Mouse (Mus musculus): ENCODE measurements at regions not wholly inside any gene's neighbourhood (a gene's known extent, or its start where the extent isn't known, plus 50 kb on each side); places are given as distances from the start of the nearest gene placed in this dataset.

DNA sequence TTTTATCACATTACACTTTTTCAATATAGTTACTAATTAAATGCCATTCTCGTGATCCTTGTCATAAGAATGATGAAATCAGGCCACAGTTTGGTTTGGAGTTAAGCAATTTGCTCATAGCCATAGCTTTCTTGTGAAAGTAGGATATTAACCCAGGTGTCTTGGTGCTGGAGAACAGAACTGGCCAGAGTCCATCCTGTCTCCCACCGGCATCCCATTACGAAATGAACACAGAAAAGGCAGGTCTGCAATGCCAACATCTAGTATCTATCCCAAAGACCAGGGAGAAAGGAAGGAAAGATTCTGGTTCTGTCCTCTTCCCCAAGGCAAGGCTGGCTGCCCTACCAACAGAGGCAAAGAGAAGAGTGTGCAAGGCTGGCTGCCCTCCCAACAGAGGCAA is 61.6 kb upstream of the Avpr1a start:
- DNase-seq (ENCODE audit: low spot score): no peak

DNA sequence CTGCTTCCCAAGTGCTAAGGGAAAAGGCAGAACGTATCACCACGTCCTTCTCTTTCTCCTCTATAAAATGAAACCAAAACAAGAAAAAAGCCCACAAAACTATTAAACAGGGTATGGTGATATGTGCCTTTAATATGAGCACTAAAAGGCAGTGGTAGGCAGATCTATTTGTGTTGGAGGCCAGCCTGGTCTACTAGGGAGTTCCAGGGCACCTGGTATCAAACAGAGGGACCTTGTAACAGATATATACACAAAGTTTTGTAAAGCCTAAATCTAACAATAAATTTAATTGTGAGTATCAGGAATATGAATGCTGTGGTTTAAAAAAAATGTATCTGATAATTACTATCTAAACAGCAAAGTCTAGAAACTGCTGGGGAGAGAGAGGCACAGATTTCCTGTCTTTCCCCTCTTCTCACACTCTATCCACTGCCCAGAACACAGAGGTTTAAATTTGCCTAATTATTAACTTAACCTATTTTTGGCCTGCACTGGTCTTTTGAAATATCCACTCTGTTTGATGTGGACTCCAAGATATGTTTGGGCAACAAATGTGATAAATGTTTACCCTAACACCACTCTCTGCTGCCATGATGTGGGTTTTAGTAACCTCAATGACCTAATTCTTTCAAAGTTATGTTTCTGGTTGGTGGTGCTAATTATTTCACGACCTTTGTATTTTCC is 68.5 kb upstream of the Avpr1a start:
- no peak for DNase-seq (ENCODE audit: low spot score)

DNA sequence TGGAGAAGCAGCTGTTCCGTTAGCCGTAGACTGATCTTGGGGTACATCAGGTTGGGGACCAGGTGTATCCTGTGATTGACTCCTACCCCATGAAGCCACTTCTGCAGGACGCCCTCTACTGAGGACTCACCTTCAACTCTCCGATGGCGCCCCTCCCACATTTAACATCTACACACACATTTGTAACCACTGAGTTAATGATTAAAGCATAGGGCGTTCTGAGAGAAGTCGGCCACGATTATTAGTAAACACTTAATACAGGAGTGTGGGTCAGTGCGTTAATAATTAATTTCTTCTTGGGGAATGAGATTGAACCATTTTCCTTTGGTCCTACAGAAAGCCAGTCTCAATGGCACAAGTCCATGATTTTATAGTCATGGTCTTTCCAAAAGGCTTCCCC is 105.0 kb upstream of the Avpr1a start:
- no peak for DNase-seq (ENCODE audit: low spot score)

DNA sequence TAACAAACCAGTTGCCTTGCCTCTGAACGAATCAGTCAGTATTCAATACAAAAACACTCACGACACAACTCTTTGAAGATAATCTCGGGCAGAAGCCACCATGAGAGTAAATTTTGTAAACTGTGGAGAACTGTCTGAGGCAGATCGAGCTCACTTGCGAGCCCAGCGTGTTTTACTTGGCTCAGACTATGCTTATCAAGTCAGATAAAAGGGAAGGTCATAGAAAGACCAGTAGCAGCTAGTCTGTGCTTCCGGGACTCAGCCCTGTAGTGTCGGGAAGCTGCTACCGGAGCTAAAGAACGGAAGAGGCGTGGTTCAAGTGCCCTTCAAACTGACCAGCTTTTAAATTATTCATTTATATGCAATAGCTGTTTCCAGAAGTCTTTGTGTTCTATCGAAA is 105.9 kb upstream of the Avpr1a start:
- no peak for DNase-seq (ENCODE audit: low spot score)

DNA sequence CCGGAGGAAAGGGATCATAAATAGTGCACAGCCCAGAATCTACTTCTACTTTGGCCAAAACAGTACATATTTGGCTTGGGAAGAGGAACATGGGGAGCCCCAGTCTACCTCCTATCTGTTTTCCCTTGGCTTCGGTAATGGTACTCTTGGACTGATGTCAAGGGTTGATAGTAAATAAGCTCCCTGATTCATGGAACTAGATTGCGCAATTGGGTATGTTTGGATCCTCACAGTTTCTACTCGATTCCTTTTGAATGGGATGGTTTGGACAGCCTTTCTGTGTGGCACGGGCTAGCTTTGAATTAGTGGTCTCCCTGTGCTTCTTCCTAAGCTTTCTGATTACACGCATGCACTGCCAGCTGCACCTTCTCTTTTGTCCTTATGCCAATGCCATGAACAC is 121.4 kb upstream of the Avpr1a start:
- no peak for DNase-seq (ENCODE audit: low spot score)

DNA sequence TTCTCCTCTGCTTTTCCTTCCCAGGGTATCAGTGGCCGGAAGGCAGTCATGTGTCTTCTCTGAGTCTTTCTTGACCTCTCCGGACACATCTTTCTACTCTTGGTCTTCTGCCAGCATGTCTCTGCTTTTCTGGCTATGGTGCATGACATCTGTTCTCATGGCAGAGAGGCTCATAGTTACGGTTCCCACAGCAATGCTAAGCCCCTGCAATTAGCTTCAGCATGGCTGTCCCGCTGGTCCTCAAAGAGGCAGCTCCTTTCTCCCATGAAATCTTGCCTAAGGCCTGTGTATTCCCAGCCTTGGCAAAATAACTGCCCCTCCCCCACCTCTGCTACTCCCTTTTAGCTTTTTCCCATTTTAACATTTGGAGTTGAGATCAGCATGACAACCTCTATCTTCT is 129.4 kb upstream of the Avpr1a start:
- no peak for DNase-seq (ENCODE audit: low spot score)

DNA sequence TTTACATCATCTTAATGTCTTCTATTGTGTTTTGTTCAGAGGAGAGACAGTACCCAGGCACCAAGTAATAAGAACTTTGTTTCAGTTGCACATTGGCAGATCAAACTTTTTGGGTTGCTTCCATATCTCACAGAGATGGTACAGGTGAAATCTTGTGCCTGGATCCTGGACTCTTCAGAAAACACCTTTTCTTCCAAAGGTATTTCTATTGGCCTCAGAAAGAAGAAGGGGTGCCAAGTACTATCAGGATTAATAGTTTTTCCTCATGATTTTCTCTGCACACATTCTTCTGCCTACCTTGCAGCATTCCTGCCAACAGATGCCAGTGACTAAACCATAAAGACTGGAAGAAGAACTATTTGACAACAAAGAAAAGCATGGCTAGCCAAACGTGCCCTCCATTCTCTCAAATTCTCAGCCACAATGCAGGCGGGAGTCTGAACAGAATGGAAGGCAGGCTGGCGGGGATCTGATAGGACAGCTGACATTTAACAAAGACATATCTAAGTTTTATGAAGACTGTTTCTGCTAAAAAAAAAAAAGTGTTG is 137.6 kb upstream of the Avpr1a start:
- DNase-seq (ENCODE audit: low spot score): no peak

DNA sequence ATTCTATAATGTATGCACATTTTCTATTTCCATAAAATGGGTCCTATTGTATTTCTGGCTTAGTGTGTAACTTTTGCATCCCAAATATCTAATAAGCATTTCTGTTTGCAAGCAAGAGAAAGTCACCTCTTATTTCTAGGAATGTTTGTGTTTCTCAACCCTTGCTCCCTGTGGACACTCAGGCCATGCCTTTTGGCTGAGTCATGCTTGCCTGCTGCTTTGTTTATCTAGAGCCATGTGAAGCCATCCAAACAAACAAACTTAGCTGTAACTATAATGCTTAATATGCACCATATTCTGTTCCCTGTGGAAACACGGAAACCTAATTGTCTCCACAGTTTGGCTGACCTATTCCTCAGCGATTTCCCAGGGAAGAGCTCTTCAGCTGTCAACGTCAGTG is 139.6 kb upstream of the Avpr1a start:
- no peak for DNase-seq (ENCODE audit: low spot score)

DNA sequence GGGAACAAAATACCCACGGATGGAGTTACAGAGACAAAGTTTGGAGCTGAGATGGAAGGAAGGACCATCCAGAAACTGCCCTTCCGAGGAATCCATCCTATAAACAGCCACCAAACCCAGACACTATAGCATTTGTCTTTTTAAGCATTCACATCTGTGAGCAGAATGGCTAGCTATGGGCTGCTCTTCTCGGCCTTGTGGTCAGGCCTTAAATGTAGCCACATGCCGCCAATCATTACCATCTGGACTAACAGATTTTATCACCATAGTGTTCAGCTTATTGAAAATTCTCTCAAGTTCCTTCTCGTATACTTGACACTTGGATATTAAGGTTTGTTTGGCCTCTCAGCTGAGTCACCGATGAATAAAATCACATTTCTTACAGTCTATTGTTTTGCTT is 146.0 kb upstream of the Avpr1a start:
- no peak for DNase-seq (ENCODE audit: low spot score)

DNA sequence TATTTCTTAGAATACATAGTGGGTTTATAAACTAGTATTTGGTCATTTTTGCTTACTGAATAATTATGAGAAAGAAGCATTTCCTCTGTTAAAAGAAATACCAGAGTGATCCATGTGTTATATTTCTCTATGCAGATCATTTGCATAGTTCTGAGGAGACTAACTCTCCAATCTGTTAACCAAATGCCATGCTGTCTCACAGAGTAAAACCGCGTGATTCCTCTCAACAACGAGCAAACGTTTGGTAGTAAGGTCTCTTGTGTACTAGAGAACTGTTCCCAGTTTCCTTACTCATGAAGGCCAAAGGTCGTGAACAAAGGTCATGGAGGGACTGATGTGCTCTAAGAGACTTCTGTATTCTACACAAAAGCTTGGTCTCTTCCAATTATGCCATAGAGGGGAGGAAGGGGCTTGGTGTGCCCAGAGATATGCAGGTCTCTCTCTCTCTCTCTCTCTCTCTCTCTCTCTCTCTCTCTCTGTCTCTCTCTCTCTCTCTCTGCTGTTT is 152.3 kb upstream of the Avpr1a start:
- DNase-seq (ENCODE audit: low spot score): no peak

DNA sequence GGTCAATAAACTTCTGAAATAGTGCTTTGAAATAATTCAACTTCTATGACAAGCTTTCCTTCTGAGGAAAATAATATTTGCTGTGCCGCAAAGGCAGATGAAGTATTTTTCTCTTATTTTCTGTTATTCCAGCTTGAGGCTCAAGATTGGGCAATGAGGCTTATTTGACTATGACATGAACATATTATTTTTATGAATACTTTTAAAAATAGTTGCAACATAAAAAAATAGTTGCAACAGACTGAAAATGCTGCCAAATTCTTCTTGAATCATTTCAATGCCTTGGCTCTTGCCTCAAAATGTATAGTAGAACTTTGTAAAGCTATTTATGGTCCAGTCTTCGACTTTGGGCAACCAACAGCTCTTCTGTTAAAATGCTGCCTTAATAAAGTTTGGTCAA is 156.7 kb upstream of the Avpr1a start:
- DNase-seq (ENCODE audit: low spot score): no peak

DNA sequence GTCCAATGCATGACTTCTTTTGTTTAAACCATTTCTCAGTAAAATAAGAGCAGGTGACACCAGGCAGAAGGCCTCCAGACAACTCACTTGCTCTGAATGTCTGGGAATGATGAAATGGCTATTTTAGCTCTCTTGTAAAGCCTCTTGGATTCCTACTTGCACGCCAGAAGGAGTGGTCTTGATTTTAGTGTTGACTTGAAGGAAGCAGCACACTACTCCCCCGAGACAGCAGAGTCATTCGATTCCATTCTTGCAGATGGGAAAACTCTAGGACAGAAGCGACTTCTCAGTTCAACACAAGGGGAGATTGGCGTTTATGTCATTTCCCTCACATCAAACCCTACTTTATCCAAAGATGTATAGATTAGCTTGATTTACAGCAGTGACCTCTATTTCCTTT is 157.2 kb upstream of the Avpr1a start:
- DNase-seq (ENCODE audit: low spot score): no peak

DNA sequence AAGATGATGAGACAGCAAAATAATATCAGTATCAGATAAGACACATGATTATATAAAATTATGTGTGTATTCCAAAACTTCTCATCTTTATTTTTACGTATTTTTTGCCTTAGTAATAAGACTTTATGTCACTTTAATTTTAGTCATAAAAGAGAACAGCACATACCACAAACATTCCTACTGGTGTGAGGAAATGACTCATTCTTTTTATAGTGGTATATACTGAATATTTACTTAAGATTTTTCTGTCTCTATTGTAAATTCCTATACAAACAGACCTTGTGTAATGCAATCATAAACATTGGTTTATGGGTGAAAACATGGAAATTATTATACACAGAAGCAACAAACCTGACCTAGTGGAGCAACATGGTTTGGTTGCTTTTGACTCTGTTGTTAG is 173.4 kb upstream of the Avpr1a start:
- DNase-seq (ENCODE audit: low spot score): no peak

DNA sequence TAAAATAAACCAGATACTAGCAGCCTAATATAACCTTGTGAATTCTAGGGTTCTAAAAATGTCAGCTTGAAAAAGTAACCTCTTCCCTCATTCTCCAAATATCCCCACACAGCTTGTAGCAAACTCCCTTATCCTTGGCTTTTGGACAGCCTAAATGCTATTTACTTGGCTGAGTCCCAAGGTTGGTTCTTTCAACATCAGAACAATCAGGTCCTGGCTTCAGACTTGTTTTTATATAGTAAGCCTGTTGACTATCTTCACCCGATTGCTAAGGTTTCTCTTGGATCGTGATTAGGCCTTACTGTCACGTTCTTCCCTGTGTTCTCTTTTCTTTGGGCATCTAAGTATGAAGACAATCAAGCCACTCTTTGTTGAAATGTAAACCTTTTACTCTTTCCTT is 174.1 kb upstream of the Avpr1a start:
- DNase-seq (ENCODE audit: low spot score): peak; percentile 8

DNA sequence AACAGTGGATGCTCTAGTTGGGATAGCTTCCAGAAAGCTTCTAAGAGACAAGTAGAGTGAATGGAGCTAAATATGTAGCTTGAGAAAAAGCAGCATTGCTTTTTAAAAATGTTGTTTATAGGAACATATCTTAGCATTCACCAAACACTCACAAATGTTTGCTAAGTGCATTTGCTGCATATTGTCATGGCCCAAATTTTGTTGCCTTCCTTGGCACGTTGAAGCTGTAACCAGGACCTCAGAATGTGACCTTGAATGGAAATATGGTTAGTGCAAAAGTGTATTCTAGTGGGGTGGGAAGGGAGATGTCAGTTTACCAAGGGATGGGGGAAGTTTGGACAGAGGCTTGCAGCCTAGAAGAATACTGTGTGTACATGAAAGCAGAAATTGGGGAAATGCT is 166.9 kb upstream of the Rxylt1 start:
- DNase-seq (ENCODE audit: low spot score): no peak

DNA sequence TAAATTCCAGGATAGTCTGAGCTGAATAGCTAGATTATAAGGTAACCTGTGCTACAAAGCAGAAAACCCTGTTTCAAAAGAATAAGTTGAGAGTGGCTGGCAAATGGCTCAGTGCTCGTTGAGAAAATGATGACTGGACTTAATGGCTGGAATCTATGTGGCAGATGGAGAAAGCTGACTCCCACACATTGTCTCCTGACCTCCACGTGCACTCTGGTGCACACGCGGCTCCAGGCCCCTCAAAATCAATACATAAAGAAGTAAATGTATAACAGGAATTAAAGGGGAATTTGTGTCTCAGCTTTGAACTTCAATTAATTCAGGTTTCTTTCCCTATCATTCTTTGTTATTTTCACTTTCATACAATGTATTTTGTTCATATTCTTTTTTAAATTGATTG is 162.2 kb upstream of the Rxylt1 start:
- no peak for DNase-seq (ENCODE audit: low spot score)

DNA sequence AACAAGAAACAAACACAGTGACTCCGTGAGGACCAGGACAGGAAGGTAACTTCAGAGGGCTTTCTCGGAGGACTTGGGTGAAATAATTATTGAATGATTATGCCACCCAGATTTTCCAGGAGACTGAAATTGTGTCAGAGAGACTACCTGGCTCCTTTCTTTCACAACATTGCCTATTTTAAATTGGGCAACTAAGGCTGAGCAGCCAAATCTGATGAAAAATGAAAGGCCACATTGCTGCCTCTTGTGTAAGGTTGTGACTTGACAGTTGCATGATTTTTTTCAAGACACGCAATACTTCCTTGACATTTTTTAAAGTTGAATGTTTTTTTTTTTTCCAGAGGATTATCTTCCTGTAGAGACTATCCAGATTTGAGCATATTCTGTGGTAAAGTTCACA is 161.5 kb upstream of the Rxylt1 start:
- DNase-seq (ENCODE audit: low spot score): no peak

DNA sequence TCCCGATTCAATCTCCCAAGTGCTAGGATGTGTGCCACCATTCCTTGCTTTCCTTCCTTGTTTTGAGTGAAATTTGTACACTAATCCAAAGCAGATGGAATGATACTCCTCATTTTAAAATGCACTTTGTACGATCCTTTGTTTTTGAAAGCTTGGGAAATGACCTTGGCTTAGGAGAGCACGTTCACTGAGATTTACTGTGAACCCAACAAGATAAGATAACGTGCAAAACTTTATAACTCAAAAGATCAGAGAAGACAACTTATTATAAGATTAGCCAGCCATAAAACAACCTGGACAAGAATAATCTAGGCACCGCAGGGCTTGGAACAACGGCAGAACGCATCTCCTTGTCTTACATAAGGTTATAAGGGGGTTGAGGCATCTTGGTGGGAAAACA is 134.6 kb upstream of the Rxylt1 start:
- DNase-seq (ENCODE audit: low spot score): no peak

DNA sequence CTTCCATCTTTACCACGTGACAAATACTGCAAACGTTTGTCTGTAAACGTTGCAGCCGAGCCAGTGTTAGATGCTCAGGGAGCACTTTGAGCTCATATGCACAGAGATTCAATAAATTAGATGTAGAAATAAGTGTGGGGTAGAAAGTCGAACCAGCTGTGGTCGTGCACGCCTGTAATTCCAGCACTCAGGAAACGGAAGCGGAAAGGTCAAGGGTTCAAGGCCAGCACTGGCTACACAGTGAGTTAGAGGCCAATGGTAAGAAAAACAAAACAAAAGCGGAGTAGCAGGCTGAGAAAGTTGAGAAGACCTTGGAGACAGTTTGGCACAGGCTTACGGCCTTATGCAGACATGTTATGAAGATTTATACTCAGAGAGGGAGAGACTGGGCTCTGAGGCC is 133.6 kb upstream of the Rxylt1 start:
- DNase-seq (ENCODE audit: low spot score): peak; percentile 69

DNA sequence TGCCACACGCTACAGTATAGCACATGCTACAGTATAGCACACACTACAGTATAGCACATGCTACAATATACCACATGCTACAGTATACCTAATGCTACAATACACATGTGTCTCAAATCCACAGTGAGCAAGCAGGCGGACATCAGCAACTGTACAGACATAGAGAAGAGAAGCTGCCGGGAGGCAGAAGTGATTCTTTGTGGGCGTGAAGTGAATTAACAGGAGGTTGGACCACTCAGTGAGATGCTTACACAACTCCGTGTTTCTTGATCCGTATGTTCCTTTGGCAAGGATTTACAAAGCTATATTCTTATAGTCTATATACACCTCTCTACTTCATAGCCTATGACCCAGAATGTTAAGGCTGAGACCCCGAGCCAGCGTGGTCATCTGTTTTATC is 128.5 kb upstream of the Rxylt1 start:
- no peak for DNase-seq (ENCODE audit: low spot score)

DNA sequence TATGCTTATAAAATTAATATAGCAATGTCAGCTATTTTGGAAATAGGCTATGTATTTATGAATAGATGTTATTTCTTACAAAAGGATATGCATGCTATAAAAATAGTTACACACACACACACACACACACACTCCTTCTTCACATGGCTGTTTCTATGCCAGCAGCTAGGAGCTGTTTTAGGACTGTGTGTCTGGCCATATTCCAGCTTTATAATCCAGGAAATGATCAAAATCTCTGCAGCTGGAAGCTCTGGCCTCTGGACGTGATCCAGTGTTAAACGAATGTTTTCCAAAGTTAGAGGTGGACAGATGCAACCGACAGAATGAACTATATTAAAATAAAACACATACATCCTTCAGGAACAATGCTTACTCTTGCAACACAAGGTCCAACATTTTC is 125.9 kb upstream of the Rxylt1 start:
- DNase-seq (ENCODE audit: low spot score): no peak

DNA sequence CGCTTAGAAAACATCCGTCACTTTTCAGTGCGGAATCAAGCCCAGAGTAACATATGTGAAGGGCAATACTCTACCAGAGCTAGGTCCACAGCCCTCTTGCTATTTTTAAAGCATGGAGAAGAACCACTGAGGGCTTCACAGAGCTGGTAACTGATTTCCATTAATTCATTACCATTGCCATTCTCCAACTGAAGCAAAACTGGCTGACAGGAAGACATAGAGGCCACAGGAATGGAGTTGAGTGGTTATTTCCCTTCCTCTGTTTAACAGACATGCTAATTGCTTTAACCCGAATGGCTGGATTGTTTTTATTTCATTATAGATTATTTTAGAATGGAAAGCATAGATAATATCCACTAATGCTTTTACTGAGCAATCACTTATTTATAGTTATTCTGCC is 120.4 kb upstream of the Rxylt1 start:
- DNase-seq (ENCODE audit: low spot score): no peak

DNA sequence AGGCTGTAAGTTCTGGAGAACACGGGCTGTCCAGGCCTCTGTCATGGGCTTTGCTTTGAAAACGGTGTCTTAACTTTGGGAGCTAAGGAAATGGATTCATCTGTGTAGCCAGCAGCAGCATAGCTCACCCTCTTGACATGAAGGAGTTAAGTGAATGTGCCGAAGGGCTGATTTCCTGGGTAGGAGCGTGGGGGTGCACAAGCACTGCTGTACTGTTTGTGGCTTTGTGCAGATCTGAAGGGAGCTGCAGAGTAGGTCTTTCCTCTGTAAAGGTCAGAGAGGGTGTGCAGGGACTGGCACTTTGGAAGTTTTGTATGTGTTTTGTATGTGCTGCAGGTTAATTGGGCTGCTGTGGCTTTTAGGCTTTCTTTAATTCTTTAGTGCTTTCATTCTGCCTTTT is 102.6 kb upstream of the Rxylt1 start:
- no peak for DNase-seq (ENCODE audit: low spot score)

DNA sequence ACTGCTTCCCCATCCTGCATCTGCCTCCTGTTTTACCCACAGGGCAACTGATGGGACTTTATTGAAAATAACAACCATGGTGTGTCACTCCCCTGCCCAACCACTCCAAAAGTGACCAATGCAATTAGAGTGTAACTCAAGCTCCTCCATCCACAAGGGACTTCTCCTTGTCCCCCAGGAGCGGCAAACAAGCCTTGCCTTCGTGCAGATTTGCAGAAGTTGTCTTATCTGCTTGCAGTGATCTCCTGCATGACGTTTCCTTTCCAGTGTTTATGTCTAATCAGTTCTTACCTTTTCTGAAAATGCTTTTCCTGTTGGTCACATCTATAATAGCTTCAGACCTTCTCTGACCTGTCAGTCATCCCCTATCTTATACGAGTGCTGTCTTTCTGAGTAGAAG is 100.5 kb upstream of the Rxylt1 start:
- no peak for DNase-seq (ENCODE audit: low spot score)

All from ovary, adult 18-20 months (tissue).